Mouse (Mus musculus) thymus, postnatal 14 days (tissue): ENCODE results near the gene Ndufaf2.
A peak's percentile ranks its signal among the peaks of the same experiment; 100 is the strongest.

ENCODE experiments used
- DNase-seq: peaks from one replicate; pipeline ENCODE4 v3.0.0; 2021

Gene Ndufaf2

DNA sequence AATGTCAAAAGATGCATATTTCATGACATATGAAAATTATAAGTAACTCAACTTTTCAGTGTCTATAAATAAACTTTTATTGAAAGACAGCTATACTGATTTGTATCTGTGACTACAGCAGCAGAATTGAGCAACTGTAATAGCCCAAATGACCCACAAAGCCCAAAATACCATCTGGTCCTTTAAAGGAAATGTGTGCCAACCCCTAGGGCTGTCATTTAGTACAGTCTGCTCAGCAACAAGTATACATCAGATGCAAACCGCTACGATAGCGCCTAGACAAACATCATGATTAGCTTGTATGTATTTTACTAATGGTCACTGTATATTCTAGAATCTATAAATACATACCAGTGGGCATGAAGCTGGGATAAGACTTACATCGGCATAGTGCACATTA is 74.3 kb downstream of the Ndufaf2 start:
- no peak for DNase-seq

DNA sequence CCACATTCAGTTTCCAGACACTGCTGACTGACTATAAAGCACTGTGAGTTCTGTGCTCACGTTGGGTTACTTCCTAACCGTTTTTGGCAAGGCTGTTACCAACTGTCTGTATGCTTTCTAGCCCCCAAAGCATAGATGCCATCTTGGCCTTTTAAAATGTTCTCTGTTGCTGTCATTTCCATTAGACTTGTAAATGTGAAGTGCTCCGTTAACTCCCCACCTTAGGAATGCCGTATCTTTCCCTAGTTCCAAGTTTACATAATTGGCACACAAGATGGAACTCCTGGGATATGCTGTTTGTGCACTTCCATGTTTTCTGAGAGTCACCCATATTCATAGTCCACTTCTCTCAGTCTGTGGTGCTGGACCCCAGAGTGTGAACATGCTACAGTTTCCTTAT is 80.5 kb downstream of the Ndufaf2 start:
- no peak for DNase-seq

DNA sequence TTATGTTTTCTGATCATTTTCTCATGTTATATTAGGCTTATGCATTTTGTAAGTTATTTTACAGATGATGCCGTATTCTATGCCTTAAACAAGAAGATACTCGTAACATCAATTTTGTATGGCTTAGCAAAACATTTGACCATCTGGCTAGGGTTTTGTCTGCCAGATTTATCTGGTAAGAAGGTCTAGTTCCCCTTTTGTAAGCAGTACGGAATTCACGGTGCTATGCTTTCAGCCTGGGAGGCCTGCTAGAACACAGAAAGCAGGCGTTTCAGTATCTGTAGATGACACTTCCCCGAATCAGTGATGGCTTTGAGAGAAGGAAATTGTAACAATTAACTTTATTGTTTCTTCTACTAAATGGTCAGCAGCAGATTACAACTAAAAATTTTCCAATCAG is 80.9 kb downstream of the Ndufaf2 start:
- DNase-seq, result no peak

DNA sequence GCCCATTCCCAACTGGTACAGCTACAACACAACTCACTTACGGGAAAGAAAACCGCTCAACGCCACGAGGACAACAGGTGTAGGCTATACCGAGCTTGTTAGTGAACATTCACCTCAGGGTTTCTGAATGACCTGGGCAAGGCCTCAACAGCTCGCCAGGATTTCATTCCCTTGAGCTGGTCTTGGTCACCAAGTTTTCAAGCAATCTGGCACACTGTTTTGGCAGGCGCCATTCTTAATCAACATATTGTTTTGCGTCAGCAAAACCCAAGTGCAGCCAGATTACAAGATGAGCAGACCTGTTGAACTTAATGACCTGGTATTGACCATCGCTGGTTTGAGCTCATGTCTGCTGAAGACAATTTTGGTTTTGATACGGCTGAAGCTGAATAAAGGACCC is 88.3 kb downstream of the Ndufaf2 start:
- DNase-seq, result no peak

DNA sequence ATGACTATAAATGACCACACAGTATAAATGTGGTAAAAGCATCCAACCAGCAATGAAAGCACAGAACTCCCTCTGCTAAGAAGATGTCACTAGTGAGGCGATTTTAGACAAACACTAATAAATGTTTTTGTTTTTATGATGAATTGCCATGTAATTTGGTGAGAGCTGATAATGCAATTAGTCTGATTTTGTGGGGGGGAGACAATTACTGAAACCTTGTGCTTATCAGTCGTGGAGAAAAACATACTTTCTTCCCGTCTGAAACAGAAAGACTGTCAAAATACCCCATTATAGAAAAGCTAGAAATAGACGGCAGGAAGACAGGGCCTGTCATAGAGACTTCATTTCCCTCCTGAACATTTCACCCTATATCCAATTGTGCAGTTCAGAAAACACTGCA is 89.3 kb downstream of the Ndufaf2 start:
- DNase-seq, result no peak

DNA sequence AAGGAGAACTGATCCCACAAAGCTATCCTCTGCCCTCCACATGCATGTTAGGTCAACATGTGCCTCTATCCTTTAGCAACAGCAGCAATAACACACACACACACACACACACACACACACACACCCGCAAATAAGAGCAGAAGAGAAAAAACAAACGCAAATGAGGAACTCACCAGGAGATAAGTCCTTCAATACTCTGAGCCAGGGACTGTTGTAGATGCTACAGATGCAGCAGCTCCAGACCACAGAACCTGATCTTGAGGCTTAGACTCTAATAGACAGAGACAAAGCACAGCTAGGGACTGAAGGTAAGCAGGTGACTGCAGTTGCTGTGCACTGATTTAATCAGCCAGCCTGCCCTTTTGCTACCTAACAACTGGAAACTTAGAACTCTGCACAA is 92.4 kb downstream of the Ndufaf2 start:
- DNase-seq, result no peak

DNA sequence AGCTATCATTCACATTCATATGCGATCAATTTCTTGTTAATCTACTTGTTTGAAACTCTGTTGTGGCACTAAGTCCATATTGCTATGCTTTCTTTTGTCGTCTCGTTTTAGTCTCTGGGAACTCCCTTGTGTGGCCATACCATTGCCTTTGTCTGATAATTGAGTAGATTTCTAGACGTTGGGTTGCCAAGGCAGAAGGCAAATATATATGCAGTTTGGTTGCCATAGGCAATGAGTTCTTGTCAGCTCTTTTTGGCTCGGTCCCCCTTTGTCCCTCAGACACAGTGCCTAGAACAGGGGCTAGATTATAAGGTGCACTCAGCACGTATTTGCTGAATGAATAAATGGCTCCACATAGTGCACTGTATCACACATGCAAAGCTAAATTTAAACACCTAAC is 94.1 kb downstream of the Ndufaf2 start:
- no peak for DNase-seq

DNA sequence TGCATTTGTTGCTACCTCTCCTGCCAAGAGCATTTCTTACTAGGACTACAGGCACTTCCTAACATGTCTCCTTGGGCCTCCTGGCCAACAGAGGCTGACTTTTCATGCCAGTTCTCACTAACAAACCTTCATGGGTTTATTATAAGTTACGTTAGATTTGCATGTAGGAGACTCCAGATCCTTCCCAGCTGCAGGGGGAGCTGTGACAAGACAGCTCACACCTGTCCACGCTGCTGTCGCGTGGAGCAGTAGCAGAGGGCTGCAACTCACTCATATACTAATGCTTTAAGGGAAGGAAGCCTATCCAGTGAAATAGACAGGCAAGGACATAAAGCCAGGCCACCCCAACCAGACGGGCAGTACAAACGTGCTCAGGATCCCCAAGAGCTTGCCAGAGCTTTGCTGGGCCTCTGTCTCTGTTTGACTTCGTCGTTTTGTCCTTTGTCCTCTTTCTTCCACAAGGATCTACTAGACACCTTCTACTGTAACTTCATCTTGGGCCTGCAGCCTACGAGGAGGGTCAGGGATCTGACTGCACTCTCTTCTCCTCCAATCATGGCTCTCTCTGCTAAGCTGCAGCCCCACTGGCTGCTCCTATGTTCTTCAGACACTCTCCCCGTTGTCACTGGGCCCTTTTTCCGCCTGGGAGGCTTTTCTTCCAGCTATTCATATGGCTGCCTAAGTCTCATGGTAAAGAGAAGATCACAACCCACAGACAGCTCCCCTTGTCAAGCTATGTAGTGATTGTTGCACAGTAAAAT is 94.9 kb downstream of the Ndufaf2 start:
- no peak for DNase-seq

DNA sequence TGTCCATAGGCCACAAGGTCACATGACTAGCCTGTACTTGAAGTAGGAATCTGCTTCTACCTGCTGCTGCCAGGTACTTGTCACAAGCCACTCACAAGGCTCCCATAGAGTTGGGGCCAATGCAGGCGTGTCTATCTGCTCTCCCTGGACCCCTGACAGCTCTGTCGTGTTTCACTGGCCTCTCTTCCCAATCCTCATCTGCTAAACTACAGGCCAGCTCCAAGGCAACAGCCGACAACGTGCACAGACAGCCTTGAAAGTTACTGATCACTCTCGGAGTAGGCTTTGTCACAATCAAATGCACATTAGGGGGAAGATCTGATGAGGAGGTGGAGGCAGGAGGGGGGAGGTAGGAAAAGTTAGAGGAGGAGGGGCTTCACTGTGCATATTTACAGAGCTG is 95.5 kb downstream of the Ndufaf2 start:
- no peak for DNase-seq

DNA sequence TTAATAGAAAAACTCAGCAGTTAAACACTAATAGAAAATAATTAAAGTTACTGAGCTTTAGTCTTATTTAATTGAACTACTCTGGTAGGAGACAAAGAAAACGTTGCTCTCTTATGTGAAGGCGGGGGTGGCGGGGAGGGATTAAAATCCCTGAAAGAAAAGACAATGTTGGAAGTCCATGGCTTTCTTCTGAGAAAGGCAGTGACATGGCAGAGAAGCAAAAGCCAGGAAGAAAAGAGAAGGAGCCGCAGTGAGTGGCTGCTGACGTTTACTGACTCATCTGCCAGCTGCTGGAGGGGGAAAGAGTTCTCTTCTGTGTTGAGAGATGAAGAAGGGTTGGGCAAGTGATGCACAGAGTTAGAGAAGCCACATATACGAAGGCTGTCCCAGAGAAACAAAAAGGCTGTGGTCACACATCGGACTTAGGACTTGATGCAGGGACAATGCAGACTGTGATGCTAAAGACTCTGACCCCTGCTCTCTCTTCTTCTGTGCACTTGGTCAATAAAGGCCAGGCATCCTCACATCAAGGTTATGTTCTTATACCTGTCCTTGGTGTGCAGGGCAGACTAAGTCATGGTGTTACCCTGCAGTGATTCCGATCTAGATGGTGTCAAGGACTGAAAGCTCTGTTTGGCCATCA is 97.4 kb downstream of the Ndufaf2 start:
- no peak for DNase-seq

DNA sequence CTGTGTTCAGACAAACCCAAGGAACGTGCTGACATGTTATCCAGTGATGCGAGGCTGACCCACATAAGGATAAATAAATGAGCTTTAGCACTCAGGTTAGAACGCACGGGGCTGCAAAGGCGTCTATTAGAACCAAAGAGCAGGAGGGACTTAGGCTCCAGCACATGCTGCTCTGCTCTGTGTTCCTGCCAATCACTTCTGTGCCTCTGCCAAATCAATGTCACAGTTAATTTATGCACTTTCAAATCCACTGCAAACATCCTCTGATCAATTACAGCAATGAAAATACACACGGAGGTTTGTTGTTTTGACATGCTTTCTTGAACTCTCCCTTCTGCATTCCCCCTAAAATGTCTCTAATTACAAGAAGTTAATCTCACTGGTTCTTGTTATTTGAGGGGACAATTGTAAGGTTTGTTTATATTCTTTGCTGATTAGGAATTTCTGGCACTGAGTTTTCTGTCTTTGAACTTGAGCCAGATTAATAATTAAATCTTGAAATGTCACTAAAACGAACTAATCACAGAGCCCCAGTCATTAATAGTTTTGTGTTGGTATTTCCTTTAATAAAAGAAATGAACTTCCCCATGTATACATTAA is 98.0 kb downstream of the Ndufaf2 start:
- no peak for DNase-seq

DNA sequence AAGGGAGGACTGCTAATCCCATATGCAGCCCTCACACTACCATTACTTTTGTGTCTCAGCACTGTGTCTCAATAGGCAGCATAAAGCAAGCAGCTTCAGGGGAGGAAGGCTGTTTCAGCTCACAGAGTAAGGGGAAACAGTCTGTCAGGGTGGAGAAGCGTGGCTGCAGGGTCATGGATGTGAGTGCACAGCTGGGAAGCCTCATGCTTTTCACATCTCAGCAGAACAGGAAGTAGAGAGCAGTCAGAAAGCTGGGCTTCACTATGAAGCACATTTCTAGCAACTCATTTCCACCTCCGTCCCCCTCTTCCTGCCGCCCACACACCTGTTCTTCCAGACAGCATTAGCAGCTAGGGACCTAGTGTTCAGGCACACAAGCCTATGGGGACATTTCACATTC is 101.5 kb downstream of the Ndufaf2 start:
- peak; percentile 66 for DNase-seq

DNA sequence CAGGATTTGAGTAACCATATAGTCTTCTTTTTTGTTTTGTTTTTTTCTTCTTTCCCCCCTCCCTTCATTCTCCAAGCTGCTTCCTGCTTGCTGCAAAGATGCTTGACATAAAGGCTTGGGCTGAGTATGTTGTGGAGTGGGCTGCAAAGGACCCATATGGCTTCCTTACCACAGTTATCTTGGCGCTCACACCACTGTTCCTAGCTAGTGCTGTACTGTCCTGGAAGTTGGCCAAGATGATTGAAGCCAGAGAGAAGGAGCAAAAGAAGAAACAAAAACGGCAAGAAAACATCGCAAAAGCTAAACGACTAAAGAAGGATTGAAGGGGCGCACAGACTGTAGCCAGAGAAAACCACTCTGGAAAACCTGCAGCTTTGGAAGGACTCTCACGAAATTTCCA is 111.1 kb downstream of the Ndufaf2 start:
- DNase-seq, result no peak

DNA sequence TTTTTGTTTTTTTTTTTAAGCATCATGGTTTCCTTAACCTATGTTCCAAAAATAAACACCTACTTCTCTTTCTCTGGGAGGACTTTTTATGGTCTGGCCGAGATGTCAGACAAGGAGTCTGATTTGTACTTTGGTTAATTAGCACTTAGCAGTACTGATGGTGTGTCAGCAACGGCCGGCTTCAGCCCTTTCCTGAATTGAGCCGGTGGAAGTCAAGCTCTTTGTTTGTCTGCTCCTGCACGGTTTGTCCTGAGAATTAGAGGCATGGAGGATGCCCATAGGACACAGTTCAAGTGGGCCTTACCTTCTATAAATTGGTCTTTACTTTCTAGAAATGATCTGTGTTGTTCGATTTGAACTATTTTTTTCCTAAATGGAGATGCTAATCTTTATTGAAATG is 111.5 kb downstream of the Ndufaf2 start:
- DNase-seq, result no peak

DNA sequence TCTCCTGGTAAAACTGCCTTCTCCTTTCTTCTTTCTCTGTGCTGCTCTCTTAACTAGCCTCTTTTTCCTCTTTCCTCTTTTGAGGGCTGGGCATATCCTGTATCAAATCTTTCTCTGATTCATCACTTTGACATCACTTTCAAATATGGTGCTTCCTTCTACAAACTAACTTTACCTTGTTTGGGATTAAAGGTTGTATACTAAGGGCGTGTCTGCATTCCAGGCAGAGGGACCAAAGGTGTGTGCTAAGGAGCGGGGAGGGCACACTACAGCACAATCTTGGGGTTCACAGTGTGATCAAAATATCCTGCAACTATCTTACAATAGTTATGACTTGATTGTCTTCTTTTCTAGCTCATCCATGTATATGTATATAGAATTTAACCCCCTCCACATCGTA is 112.4 kb downstream of the Ndufaf2 start:
- no peak for DNase-seq

DNA sequence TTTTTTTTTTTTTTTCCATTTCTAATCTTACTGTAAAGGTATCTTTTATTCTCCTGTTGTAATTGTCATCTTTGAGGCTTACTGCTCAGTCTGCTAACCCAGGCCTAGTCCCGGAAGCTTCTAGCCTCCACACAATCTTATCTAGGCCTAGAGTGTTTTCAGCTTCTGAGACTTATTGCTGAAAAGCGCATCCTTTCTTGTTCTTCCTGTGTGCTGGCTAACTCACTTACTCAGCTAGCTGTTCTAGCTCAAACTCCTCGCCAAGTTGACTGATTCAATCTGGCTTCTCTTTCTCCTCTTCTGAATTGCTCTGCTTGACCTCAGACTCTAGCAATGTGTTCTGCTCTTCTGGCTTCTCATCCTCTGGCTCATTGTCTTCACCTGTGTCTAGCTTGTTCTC is 112.8 kb downstream of the Ndufaf2 start:
- DNase-seq, result no peak

DNA sequence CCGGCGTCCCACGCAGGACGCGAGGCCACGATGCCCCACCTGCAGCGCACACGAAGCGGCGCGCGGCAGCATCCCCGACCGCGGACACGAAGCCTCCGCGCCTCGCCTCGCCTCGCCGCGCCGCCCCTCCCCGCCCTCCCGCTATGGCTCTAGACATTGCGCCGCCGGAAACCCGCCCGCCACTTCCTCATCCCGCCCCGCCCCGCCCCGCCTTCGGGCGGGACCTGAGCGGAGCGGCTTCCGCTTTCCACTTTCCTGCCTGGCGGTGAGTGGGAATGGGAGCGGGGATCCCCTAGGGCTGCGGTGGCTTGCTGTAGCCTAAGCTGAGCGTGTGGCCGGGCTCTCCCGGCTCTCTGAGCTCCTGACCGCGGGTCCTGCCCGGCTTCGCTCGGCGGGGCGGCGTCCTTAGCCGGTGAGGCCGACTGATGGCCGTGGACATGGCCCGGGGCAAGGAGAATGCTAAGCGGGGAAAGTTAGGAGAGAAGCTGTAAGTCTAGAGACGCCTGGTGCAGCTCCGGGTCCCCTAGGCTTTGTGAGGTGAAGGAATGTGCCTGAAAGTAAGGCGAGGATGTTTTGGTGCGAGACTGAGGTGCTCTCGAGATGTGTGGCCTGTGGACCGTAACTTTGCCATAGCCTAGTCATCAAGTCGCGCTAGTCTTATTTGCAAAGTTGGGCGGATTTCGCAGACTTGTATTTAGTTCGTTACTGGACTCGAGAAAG is 114.0 kb downstream of the Ndufaf2 start, which contains the start of gene Smim15:
Gene Smim15 (plus strand): TSS at position 225 of the 720 bp plus-strand sequence.
- DNase-seq, result peak; percentile 92

DNA sequence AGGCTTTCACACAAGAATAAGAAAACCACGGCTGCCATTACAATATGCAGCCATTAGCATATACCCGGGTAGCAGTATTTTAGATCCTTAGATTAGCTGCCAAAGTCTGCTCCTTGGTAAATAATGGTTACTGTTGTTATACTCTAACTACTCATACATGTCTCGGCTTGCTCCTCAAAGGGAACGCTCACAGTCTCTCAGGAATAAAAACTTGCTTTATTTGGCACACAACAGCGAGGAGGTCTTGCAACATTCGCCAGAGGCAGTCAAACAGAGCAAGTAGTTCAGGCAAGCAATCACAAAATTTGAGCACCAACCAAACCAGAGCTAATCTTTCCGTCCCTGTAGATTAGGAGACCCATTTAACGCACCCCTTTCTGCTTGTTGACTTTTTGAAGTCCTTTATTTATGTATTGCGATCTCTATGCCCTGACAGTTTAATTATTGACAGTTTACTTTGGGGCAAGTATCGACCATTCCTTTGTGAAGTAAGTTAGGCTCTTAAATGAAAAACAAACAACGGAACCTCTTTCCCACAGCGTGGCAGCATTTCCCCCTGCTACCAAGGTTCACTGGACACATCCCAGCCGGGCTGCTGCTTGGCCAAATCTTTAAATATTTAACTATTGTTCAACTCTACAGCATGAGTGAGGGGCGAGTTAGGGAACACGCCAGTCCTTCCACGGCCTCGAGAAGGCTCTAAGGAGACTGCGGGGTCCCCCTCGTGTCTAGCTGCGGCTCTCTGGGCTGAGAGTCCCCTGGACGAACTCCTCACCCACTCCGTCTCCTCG is 114.8 kb downstream of the Ndufaf2 start:
- peak; percentile 25 for DNase-seq

DNA sequence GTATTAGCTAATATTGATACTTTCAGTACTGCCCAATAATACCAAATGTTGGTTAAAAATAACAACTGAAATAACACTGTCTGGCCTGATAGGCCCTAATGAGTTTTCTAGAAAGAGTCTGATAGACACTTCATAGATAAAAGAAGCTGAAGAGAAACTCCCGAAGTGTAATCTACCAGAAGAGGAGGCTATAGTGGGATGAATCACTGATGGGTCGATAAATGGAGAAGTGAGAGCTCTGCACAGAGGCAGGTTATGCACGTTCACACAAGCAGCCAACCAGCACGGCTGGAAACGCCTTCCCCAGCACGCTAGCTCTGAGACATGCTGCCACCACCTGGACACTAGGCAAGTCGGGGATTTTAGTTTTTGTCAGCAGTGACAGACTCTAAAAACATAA is 117.1 kb downstream of the Ndufaf2 start:
- DNase-seq, result peak; percentile 77

DNA sequence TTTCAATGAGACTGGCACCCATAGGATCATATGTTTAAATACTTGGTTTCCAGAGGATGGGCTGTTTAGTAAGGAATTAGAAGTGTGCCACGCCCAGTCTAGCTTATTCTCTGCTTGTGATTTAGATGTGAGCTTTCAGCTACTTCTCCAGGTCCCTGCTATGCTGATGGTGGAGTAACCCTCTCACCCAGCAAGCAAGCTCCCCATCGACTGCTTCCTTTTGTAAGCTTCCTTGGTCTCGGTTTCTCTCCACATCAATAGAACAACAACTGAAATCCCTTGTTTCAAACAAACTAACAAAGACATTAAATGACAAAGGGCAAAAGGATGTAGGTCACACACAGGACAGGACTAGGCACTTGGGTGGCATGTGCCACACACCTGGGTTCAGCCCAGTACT is 118.0 kb downstream of the Ndufaf2 start:
- DNase-seq, result peak; percentile 8

DNA sequence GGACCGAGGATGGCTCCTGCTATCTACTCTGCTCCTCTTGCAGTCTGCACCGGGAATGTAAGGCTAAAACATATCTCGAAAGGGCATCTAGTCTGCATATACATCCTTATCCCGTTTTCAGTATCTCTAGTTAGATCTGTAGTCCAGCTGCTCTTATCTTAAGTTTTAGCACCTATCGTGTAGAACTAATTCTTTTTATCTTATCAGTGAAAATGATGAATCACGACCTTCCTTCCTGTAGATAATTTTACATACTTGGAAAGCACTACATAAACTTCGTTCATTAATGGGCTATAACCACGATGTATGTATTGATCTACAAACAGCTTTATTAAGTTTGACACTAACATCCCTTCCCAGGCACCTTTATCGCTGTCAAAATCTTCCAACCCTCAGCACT is 118.5 kb downstream of the Ndufaf2 start:
- no peak for DNase-seq

DNA sequence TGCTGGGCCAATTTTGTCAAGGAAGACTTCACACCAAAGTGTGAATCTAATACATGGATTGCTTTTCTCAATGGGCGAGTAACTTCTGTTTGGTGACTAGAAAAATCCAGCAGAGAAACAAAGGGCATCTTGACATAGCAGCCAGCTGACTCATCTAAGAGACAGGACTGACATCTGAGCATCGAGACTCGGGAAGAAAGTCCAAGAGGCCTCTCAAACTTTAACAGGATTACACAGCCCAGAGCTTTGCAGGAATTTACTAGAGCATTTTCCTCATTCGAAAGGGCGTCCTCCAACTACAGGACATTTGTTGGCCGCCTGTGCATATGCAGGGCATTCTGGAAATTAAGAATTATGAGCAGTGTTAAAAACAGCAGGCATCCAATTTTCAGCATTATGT is 119.0 kb downstream of the Ndufaf2 start:
- DNase-seq, result no peak

DNA sequence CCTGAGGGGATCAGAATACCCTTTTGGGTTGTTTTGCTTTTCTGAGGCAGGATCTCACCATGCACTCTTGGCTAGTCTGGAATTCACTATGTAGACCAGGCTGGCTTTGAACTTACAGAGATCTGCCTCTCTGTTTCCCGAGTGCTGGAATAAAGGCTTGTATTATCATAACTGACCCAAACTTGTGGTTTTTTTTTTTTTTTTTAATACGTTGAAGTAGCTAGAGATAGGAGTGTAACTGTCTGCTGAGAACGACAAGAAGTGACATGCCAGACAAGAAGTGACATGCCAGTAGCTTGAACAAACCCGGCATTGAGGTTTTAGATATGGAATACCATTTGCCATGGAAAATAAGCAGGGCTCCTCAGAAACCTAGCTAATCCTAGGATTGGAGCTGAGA is 125.6 kb downstream of the Ndufaf2 start:
- no peak for DNase-seq
